Mouse (Mus musculus) adrenal gland, adult (tissue): ENCODE results near the gene Akr1b10.
A peak's percentile ranks its signal among the peaks of the same experiment; 100 is the strongest.
"Not testable (repeated sequence)": the region's sequence is repeated elsewhere in the genome, so short reads cannot be mapped to it uniquely, and the experiment has no call there.

Source experiments
- DNase-seq, 2 experiments: peaks; one replicate each; pipeline ENCODE4 v3.0.0; 2022 to 2023; ENCODE audit warnings: low spot score in 1 of 2; ENCODE audit not compliant: inconsistent age in 2 of 2

The Akr1b10 gene

DNA sequence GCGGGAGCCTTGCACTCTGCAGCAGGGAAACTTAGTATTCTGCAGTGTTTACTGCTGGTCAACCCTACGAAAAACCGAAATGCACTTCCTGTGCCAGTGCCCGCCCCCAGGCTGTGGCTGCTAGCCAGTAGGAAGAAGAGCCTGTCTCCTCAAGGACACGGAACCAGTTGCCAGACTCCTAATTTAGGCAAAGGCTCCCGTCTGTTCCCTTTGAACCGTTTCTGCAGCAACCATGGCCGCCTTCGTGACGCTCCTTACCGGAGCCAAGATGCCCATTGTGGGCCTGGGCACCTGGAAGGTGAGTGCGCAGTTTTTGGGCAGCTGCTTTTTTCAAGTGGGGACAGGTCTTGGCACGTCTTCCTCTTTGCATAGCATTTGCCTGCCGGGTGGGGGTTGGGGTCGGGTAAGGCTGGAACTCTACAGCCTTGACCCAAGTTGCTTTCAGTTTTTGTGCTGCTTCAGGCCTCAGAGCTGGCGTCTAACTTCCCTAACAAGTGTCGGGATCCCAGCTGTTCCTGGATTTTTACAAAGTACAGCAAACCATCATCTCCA, at the start of gene Akr1b10:
Gene Akr1b10, plus strand, starts transcription at position 109 of the 552 bp plus-strand sequence.
- DNase-seq = peak; percentile 92 to 97

GRCm38 (mm10) chr6:34334673-34335072, 49.3 kb upstream of the Akr1b10 start:
- DNase-seq = no peak

DNA sequence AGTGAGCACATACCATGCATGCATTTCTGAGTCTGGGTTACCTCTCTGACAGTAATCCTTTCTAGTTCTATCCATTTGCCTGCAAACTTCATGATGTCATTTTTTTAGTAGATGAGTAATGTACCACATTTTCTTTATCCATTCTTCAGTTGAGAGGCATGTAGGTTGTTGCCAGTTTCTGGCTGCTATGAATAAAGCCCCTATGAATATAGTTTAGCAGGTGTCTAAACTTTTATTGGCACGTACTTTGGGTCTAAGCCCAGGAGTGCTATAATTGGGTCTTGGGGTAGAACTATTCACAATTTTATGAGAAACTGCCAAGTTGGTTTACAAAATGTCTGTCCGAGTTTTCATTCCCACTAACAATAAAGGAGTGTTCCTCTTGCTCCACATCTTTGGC, 46.2 kb upstream of the Akr1b10 start:
- DNase-seq = no peak

- no peak for DNase-seq
Observed at GRCm38 (mm10) chr6:34341991-34342390, 42.0 kb upstream of the Akr1b10 start.

DNA sequence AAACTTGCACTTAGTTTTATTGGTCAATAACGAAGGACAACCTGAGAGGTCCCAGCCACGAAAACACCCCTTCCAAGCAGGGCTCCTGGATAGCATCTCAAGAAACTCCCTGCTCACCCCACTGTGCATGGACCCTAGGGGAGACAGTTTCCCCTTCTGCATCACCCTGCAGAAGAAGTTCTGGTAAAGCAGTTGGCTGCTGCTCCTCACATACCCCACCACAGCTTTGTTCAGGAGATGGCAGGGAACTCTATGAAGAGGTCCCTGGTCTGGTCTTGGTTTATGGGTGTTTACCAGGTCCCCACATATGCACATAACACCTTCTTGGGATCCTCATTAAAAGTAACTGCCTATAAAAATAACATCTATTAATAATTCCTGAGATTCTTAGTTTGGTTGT, 41.5 kb upstream of the Akr1b10 start:
- no peak for DNase-seq

DNA sequence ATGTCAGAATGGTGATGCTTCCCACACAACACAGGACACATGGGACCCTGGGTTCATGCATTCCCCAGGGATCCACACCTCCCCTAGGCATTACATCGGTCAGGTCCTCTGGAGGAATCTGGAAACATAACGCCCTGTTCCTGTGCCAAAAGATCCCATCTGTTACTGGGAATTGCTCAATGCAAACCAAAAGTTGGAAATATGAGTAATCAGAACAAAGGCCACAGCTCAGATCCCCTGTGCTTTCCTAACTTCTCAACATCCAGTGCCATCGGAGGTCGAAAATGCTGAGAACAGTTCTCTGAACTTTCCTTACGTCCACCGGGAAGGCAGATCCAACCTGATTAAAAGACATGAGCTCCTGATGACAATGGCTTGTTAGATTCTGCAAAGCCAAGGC, 40.6 kb upstream of the Akr1b10 start:
- DNase-seq = peak; percentile 23 to 76

DNA sequence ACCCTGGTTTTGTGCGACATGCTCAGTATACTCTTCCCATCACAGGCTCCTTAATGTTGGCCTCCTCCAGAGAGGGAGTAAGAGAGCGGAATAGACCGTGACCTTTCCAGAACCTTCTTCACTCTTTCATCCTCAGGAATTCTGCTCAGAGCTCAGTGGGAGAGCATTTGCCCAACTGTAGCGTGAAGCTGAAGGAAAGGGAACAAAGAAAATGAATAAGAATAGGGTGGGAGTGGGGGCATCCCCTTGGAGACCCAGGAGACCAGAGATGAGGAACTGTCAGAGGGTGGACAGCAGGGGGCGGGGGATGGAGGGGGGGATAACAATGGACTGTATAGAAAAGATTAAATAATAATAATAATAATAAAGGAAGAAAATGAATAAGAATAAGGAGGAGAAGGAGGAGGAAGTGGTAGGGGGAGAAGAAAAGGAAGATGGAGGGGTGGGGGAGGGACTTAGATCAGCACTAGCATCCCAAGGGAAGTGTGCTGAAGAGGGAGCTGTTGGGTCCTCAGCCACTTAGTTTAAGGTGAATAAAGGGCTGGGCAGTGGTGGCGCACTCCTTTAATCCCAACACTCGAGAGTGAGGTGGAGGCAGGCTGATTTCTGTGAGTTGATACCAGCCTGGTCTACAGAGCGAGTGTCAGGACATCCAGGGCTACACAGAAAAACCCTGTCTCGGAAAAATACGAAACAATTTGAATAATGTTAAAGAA, 39.7 kb upstream of the Akr1b10 start:
- no peak for DNase-seq

- peak; percentile 23 to 50 for DNase-seq
Observed at GRCm38 (mm10) chr6:34344935-34345334, 39.1 kb upstream of the Akr1b10 start.

DNA sequence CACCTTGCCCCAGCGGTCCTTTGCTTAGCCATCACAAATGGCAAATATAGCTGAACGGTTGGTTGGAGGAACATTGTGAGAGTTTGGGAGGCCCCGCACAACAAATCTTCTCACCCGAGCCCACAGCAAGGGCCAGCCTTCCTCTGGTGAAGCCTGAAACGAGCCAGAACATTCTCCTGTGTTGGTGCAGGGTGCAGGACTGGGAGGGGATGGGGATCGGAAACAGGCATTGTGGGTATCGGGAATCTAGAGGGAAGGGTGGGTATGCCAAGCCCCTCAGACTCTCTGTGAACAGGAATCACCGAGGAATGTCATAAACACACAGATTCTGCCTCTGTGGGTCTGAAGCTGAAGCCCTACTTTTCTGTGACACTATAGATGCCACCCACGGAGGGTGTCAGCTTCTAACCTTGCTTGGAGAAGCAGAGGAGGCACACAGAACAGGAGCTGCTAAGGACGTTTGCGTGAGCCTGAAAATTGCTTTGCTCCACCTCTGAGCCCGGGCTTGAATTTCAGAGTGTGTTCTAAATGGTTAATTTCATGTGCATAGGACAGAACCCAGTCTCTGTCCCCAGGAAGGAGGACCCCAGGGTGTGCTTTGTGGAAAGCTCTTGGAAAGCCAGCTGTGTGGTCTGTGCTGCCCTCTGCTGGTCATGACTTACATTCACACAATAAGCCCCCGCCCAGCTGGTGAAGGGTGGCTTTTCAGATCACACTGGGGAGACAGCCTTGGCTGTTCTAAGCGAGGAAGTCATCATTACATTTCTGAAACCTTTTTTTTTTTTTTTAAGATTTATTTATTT, 37.7 kb upstream of the Akr1b10 start:
- DNase-seq = peak; percentile 74 to 92

- DNase-seq = no peak
Observed at GRCm38 (mm10) chr6:34350037-34350699, 33.9 kb upstream of the Akr1b10 start.

DNA sequence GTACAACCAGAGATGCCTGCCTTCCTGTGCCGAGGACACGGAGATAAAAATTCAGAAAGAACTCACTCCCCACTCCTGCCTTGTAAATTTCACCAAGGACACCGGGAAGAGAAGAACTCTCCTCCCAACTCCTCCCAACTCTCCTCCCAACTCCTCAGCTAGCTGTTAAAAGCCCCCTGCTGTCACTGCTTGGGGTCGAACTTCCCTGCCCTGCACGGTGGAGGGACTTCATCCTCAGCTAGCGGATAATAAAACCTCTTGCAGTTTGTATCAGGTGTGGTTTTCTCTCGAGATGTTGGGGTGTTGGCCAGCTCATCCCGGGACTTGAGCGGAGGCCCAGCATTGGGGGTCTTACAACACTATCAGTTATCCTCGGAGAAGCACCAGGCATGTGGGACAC, 32.5 kb upstream of the Akr1b10 start:
- not testable (repeated sequence) for DNase-seq

GRCm38 (mm10) chr6:34352401-34352800, 31.6 kb upstream of the Akr1b10 start:
- no peak for DNase-seq

GRCm38 (mm10) chr6:34353658-34354353, 30.2 kb upstream of the Akr1b10 start, which contains the start of gene Akr1b8:
Gene Akr1b8 (plus strand): TSS chr6:34354119.
- DNase-seq = peak; percentile 62 to 86

DNA sequence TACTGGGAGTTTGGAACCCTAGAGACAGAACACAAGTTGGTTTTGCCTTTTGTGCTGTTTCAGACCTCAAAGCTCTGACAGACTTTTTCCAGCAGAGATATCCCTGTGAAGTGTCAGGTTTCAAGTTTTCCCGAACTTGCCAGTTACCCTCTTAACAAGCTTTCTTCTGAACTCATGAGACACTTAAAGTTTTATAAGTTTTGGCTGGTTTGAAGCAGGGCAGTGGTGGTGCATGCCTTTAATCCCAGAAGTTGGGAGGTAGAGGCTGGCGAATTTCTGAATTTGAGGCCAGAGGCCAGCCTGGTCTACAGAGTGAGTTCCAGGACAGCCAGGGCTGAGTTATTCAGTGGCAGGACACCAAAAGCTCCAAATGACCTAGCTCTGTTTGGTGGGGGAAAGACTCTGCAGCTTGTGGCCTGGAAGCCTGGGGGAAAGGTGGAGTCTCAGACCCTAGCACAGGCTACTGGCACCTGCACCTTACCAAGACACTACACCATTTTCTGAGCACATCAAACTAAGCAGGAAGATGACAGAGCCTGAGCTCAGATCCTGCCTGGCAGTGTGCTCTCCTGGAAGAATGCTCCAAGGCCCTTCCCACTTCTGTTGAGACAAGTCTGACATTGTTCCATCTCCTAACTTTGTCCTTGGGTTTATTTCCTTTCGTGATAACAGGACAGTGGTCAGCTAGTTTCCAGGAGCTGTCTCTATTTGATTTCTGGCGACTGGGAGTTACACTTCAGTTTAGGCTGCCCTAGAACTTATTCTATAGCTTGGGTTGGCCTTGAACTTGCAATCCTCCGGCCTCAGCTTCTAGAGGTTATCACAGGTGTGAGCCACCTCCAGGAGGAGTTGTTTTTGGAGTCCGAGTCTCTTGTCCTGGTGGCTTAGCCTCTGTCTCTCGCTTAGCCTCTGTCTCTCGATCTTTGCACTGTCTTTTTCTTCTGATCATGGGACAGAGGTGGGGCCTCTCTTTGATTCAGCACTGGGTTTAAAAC, 29.4 kb upstream of the Akr1b10 start:
- peak; percentile 46 to 81 for DNase-seq

- DNase-seq = peak in 1 of 2 experiments; percentile 65
Observed at GRCm38 (mm10) chr6:34355349-34355747, 28.7 kb upstream of the Akr1b10 start.

GRCm38 (mm10) chr6:34355841-34356240, 28.2 kb upstream of the Akr1b10 start:
- no peak for DNase-seq

DNA sequence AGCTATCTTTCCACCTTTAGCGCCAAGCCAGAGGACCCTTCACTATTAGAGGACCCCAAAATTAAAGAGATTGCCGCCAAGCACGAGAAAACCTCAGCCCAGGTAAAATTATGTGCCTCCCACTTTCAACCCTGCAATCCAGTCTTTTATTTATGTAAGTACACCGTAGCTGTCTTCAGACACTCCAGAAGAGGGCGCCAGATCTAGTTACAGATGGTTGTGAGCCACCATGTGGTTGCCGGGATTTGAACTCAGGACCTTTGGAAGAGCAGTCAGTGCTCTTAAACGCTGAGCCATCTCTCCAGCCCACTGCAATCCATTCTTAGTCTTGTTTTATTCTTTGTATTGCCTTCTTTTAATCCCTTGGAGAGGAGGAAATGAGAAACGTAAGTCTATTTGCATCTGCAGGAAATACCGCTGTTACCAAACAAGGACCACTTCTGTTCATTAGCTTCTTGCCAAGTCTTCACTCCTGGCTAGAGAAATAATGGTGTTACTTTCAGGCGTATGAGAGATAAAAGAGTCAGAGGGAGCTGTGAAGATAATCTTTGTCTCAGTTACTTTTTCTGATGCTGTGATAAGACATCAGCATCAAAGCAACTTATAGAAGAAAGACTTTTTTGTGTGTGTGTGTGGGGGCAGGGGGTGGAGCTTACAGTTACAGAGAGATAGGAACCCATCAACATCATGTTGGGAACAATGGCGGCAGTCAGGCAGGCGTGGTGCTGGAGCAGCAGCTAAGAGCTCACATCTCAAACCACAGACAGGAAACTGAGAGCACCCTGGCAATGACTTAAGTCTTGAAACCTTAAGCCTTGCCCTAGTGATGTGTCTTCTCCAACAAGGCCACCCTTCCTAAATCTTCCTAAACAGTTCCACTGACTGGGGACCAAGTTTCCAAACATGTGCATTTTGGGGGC, 19.5 kb upstream of the Akr1b10 start:
- DNase-seq = no peak

DNA sequence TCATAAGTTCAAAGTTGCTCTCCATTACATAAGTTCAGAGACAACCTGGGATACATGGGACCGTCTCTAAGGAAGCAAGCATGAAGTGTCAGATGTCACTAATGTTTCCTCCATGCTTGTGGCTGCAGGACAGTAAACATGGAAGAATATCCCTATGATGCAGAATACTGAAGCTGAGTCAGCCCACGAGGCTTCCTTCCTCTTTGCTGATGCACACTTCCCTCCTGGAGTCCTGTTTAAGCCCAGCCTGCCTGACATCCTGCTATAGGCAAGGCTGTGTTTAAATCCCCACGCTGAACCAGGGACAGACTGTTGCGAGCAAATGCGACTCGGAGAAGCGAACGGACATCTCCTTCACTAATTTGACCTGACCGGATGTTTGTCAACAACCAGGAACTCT, 16.0 kb upstream of the Akr1b10 start:
- DNase-seq = no peak

DNA sequence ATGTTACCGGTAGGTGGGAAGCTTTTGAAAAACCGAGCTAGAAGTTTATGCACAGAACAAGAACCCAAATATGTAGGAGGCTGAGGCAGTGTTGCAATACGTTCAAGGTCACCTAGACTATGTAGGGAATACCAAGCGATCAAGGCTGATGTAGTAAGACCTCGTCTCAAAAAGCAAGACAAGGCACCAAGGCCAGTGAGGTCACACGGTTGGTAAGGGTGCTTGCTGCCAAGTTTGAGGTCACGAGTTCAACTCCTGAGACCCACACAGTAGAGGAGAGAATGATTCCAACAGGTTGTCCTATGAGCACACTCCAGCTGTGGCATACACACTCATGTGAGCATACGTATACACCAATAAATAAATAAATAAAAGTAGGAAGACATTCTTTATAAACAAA, 13.9 kb upstream of the Akr1b10 start:
- peak; percentile 46 to 75 for DNase-seq
